In genomic region chr13:101426461-101426860, GRCm38 (mm10) we compare ENCODE assay signal across 20 mouse cellular contexts.
DNase-seq lines count a peak whose midpoint lies in the region; ATAC-seq and TF ChIP-seq lines count a peak whose summit lies in the region.
"Had no signal": no experiment of that assay in that cellular context is flagged by ENCODE, and none has a peak within 500 bp of the region (broad histone marks: within the 10 kb centered on the region; RNA-seq: fewer than 3 reads in every experiment).

No protein-coding gene starts in this region.

- H3K4me2 ChIP-seq in embryonic facial prominence, embryonic 14.5 days (ENCODE audit: low read depth, low read length), result no peak overlapping the region
- no peak overlapping the region for H3K4me2 ChIP-seq in stomach, postnatal 0 days (replicated peaks; ENCODE audit: low read depth)
- H3K4me2 ChIP-seq: forebrain, embryonic 13.5 days; hindbrain, embryonic 15.5 days had no signal

- no peak overlapping the region for H3K4me3 ChIP-seq in embryonic facial prominence, embryonic 14.5 days (ENCODE audit: low read depth, low read length)
- H3K4me3 ChIP-seq in embryonic facial prominence, embryonic 10.5 days, result no peak overlapping the region
- H3K4me3 ChIP-seq in stomach, postnatal 0 days (ENCODE audit: low read depth, low read length), result no peak overlapping the region
- H3K4me3 ChIP-seq: forebrain, embryonic 13.5 days; heart, embryonic 10.5 days; hindbrain, embryonic 15.5 days had no signal

- 0 out of 2 replicates have a peak, but pooled peaks cover 5% of the 10 kb centered on the region for H3K4me1 ChIP-seq in embryonic facial prominence, embryonic 14.5 days (ENCODE audit: control insufficient read depth, insufficient read depth, low read length)
- H3K4me1 ChIP-seq in embryonic facial prominence, embryonic 10.5 days, result no peaks in the 10 kb centered on the region
- H3K4me1 ChIP-seq in stomach, postnatal 0 days (replicated peaks; ENCODE audit: control insufficient read depth, insufficient read depth), result no peaks in the 10 kb centered on the region
- H3K4me1 ChIP-seq: forebrain, embryonic 13.5 days; hindbrain, embryonic 15.5 days had no signal

- H3K9me3 ChIP-seq in embryonic facial prominence, embryonic 14.5 days (ENCODE audit: control insufficient read depth, low read length), result no peaks in the 10 kb centered on the region
- no peaks in the 10 kb centered on the region for H3K9me3 ChIP-seq in embryonic facial prominence, embryonic 10.5 days
- no peaks in the 10 kb centered on the region for H3K9me3 ChIP-seq in stomach, postnatal 0 days (ENCODE audit: control insufficient read depth, low read length)
- H3K9me3 ChIP-seq: forebrain, embryonic 13.5 days; heart, embryonic 10.5 days; hindbrain, embryonic 15.5 days had no signal

- H3K27me3 ChIP-seq in embryonic facial prominence, embryonic 14.5 days (replicated peaks; ENCODE audit: control insufficient read depth, insufficient read depth, low read length), result no peaks in the 10 kb centered on the region
- H3K27me3 ChIP-seq in embryonic facial prominence, embryonic 10.5 days (replicated peaks; ENCODE audit: low read depth, poor library complexity, severe bottlenecking), result no peaks in the 10 kb centered on the region
- no peaks in the 10 kb centered on the region for H3K27me3 ChIP-seq in stomach, postnatal 0 days (ENCODE audit: control insufficient read depth, insufficient read depth, low read length)
- H3K27me3 ChIP-seq: forebrain, embryonic 13.5 days; hindbrain, embryonic 15.5 days; Patski had no signal

- no peaks in the 10 kb centered on the region for H3K36me3 ChIP-seq in embryonic facial prominence, embryonic 14.5 days (ENCODE audit: control insufficient read depth, insufficient read depth, low read length)
- no peaks in the 10 kb centered on the region for H3K36me3 ChIP-seq in embryonic facial prominence, embryonic 10.5 days (replicated peaks)
- no peaks in the 10 kb centered on the region for H3K36me3 ChIP-seq in stomach, postnatal 0 days (ENCODE audit: control insufficient read depth, insufficient read depth, low read length)
- H3K36me3 ChIP-seq: heart, embryonic 10.5 days; hindbrain, embryonic 15.5 days had no signal

- peak; percentile 28; the same call in 1 of the 2 replicates for TF ChIP-seq CTCF in stomach, postnatal 0 days (IDR thresholded peaks at IDR 0.05; ENCODE audit: low read depth)

- peak; percentile 16 for DNase-seq in embryonic facial prominence, embryonic 14.5 days (ENCODE audit: low spot score)
- DNase-seq in embryonic facial prominence, embryonic 10.5 days (ENCODE audit: low spot score), result no peak
- DNase-seq in lung, postnatal 36 days, result peak; percentile 13
- no peak for DNase-seq in lung, postnatal 14 days
- DNase-seq in skeletal muscle tissue, adult 2 months (ENCODE audit: low read depth, low spot score), result peak; percentile 6
- DNase-seq in stomach, postnatal 0 days (ENCODE audit: low spot score), result no peak
- no peak for DNase-seq in right cerebral cortex, postnatal 10 days (ENCODE audit: low spot score in 2 of 2)
- DNase-seq in right cerebral cortex, postnatal 4 days, result no peak
- DNase-seq: adrenal gland, postnatal 14 days; cerebellum, adult 18-20 months; cerebellum, adult 9-11 months; cerebellum, postnatal 36 days; gastrocnemius, postnatal 36 days; heart, adult 18-20 months; heart, postnatal 10 days had no signal

- 45% methylated on average over 5 of the region's 5 CpGs for WGBS in embryonic facial prominence, embryonic 14.5 days
- WGBS in embryonic facial prominence, embryonic 10.5 days, result 63% methylated on average over 5 of the region's 5 CpGs
- 40% methylated on average over 5 of the region's 5 CpGs for WGBS in stomach, postnatal 0 days

- no peak overlapping the region for H3K9ac ChIP-seq in embryonic facial prominence, embryonic 14.5 days (ENCODE audit: low read depth, low read length)
- H3K9ac ChIP-seq in stomach, postnatal 0 days (ENCODE audit: low read length), result no peak overlapping the region
- H3K9ac ChIP-seq: forebrain, embryonic 13.5 days; hindbrain, embryonic 15.5 days had no signal

- no peak for ATAC-seq in embryonic facial prominence, embryonic 14.5 days (ENCODE audit: low read depth)
- ATAC-seq in stomach, postnatal 0 days (ENCODE audit: low FRiP score, low TSS enrichment), result peak; percentile 47; the same call in 1 of the 2 replicates
- ATAC-seq: activated CD4-positive, CD25-positive, alpha-beta regulatory T cell, adult 4 months; forebrain, embryonic 13.5 days; Patski had no signal

- no peak overlapping the region for H3K27ac ChIP-seq in embryonic facial prominence, embryonic 14.5 days (replicated peaks; ENCODE audit: low read depth, low read length)
- no peak overlapping the region for H3K27ac ChIP-seq in embryonic facial prominence, embryonic 10.5 days (replicated peaks)
- H3K27ac ChIP-seq in stomach, postnatal 0 days (replicated peaks), result 0 out of 2 replicates have a peak overlapping the region, but pooled peaks have one; percentile 30
- H3K27ac ChIP-seq: forebrain, embryonic 13.5 days; heart, embryonic 10.5 days; hindbrain, embryonic 15.5 days had no signal

- TF ChIP-seq EP300 in stomach, postnatal 0 days (optimal IDR thresholded peaks at IDR 0.05), result peak; percentile 33

Comparison
In these comparisons a context has a peak if more than half of its experiments do, and no peak if none do; other contexts are left out.
1. DNase-seq: peak in embryonic facial prominence, embryonic 14.5 days (single experiment), lung, postnatal 36 days (single experiment) and skeletal muscle tissue, adult 2 months (single experiment); none in embryonic facial prominence, embryonic 10.5 days (single experiment), lung, postnatal 14 days (single experiment), stomach, postnatal 0 days (single experiment), right cerebral cortex, postnatal 10 days (0 of 2) and right cerebral cortex, postnatal 4 days (single experiment).